Mouse (Mus musculus) stomach, embryonic 16.5 days (tissue): ENCODE measurements around the gene Magi1. TPM values are rescaled to one million over a fixed set of nuclear protein-coding genes. Genes with fewer than 3 reads are reported as not detected.

Experiments used
- ATAC-seq: fragments of 200-750 bp; cut with Nextera tagmentation; 2 replicates; pipeline ENCODE4 v1.8.0; 2017; ENCODE audit warnings: moderate number of reproducible peaks, moderate TSS enrichment; ENCODE audit not compliant: insufficient read depth, low FRiP score
- H3K27ac ChIP-seq: fragments of 300-500 bp; sonication (generic); 2 replicates; pipeline ENCODE4 v1.5.1; 2014; ENCODE audit warnings: low read length
- H3K27me3 ChIP-seq: fragments of 300-500 bp; sonication (generic); 2 replicates; pipeline ENCODE4 v1.6.1; 2014; ENCODE audit warnings: low read length, control low read depth, mixed read lengths; ENCODE audit not compliant: control insufficient read depth, insufficient read depth
- H3K36me3 ChIP-seq: fragments of 300-500 bp; sonication (generic); 2 replicates; pipeline ENCODE4 v1.6.1; 2014; ENCODE audit warnings: low read length; ENCODE audit not compliant: control insufficient read depth, insufficient read depth
- H3K4me1 ChIP-seq: fragments of 300-500 bp; sonication (generic); 2 replicates; pipeline ENCODE4 v1.6.1; 2014; ENCODE audit warnings: low read length, control low read depth, mixed read lengths; ENCODE audit not compliant: control insufficient read depth, insufficient read depth
- H3K4me2 ChIP-seq: fragments of 300-500 bp; sonication (generic); 2 replicates; pipeline ENCODE4 v1.6.1; 2014; ENCODE audit warnings: low read depth, low read length, mixed read lengths
- H3K4me3 ChIP-seq: fragments of 300-500 bp; sonication (generic); replicated peaks from 2 replicates; pipeline ENCODE4 v1.5.1; 2014; ENCODE audit warnings: mild to moderate bottlenecking, low read length
- H3K9ac ChIP-seq: fragments of 300-500 bp; sonication (generic); 2 replicates; pipeline ENCODE4 v1.6.1; 2014; ENCODE audit warnings: low read length
- H3K9me3 ChIP-seq: fragments of 300-500 bp; sonication (generic); replicated peaks from 2 replicates; pipeline ENCODE4 v1.6.1; 2016; ENCODE audit warnings: low read length, control low read depth; ENCODE audit not compliant: control insufficient read depth
- WGBS: fragments of 180-500 bp; shearing (Covaris S2); extraction: QIAGEN DNeasy Blood & Tissue Kit; methylation state at CpG from one replicate; pipeline ENCODE4 v1.1.7; 2014; 5-methylcytosine and 5-hydroxymethylcytosine counted together
- polyA plus RNA-seq: library from polyadenylated mRNA; unstranded; fragments of >200 nt; fragmentation: Nextera tagmentation; extraction: Ambion mirVana; gene quantifications from 2 replicates; pipeline ENCODE4 v1.2.1, GENCODE M21; 2015

Gene Magi1
- polyA plus RNA-seq, 1 experiment from 2014 or later, result 8.7 TPM

DNA sequence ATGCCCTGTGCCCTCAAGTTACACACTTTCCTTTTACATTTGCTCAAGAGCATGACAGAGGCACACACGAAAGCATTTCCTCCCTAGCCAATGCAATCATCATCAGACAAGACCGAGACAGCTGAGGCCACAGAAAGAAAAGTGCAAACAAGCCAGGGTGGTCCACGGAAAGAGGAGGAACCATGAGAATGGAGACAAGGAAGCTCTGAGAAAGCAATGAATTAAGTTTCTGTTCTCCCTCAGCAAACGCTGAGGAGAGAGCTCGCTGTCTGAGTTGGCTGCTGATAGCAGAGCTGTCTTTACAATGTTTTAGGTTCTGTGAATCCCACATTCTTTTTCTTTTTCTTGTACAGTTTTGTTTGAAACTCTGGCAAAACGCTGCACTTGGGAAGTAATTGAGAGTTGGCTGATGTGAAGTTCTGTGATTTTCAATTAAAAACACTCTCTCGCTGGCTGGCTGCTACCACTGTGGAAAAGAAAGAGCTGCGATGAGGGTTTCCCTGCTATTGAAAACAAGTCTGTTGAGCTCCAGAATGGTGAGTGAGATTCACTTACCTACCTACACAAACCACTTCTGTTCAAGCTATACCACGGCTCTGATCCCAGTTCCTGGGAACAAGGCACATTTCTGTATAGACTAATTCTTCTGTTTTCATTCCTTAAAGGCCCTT lies 120.3 kb downstream of the Magi1 start:
- Histone ChIP-seq H3K27me3 (no peaks in the 10 kb centered on the region), H3K4me2 (peak overlapping the region; percentile 47), H3K9ac (peak overlapping the region; percentile 33), H3K4me3 (peak overlapping the region; percentile 15; the same call in 1 of the 2 replicates), H3K4me1 (peaks cover 38% of the 10 kb centered on the region), H3K27ac (peak overlapping the region; percentile 89), H3K9me3 (no peaks in the 10 kb centered on the region), H3K36me3 (no peaks in the 10 kb centered on the region)
- 18% methylated on average over 9 of the region's 9 CpGs for WGBS
- no peak for ATAC-seq

DNA sequence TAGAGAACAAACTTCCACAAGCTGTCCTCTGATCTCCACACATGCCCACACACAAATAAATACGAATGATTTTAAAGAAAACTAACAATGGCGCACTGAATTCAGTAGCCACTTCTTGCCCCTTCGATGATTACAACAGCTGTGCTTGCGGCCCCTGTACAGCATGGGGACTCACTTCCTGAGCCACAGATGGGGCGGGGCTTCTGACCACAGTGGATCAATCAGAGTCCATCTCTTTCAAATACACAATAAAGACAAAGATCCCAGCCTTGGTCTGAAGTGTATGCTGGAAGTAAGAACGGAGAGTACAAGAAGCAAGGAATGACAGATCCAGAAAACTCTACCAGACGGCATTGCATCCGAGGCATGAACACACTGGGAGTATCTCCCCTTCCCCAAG lies 120.8 kb downstream of the Magi1 start:
- Histone ChIP-seq H3K4me2 (peak overlapping the region; percentile 47), H3K27me3 (no peaks in the 10 kb centered on the region), H3K36me3 (no peaks in the 10 kb centered on the region), H3K9ac (peak overlapping the region; percentile 41), H3K27ac (peak overlapping the region; percentile 89), H3K4me3 (peak overlapping the region; percentile 15; the same call in 1 of the 2 replicates), H3K4me1 (peaks cover 38% of the 10 kb centered on the region), H3K9me3 (no peaks in the 10 kb centered on the region)
- no peak for ATAC-seq
- 40% methylated on average over 8 of the region's 8 CpGs for WGBS

DNA sequence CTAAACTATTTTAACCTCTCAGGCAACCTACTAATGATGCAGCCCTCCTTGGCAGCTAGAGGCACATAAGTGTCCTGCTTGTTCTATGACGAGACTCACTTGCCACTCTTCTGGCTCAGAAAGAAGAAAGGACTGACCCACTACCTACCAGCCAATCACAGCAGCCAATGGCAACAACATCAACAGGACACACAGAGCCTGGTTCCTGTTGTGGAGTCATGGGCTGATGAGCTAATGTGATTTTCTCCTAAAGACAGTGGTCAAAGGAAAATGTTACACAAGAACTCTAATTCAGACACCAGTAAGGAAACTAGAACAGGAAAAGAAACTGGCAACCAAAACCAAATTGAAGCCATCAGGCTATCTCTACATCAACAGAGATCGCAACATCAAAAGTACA lies 124.5 kb downstream of the Magi1 start:
- H3K4me2 ChIP-seq, result no peak overlapping the region
- H3K27ac ChIP-seq, result peak overlapping the region; percentile 42; the same call in 1 of the 2 replicates
- ATAC-seq, result no peak
- no peak overlapping the region for H3K4me3 ChIP-seq
- peaks cover 34% of the 10 kb centered on the region for H3K4me1 ChIP-seq
- H3K9me3 ChIP-seq, result no peaks in the 10 kb centered on the region
- 75% methylated on average over 2 of the region's 2 CpGs for WGBS
- no peaks in the 10 kb centered on the region for H3K36me3 ChIP-seq
- H3K27me3 ChIP-seq, result no peaks in the 10 kb centered on the region
- no peak overlapping the region for H3K9ac ChIP-seq

DNA sequence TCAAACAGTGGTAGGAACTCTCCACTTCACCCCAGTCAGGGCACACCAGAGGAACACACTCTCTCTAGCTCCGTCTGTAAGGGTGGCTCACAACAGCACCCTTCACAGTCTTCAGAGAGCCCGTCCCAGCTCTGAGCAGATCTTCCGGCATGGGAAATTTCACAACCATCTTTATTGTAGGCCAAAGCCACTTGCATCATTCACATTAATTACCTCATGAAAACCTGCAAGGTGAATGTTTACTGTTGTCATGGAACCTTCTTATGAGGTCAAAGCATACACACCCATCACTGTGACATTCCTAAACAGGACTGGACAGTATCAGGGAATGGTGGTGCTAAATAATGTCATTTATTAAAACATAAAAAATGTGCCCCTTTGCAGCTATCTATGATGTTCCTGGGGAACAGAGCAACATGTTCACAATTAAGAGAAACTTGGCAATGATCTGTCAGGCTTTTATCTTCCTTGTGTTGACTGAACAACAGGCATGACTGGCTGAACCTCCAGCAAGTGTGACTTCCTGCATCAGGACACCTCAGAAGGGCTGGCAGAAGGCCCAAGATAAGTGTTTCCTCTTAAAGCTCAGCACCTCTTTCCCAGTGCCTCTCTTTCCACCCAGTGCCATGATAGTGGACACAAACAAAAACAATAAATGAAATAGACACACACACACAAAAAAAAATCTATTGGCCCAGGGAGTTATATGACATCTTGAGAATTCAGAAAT lies 125.4 kb downstream of the Magi1 start:
- 0 out of 2 replicates have a peak, but pooled peaks have one; percentile 22 for ATAC-seq
- 74% methylated on average over 3 of the region's 3 CpGs for WGBS
- Histone ChIP-seq H3K36me3 (no peaks in the 10 kb centered on the region), H3K4me2 (no peak overlapping the region), H3K4me3 (no peak overlapping the region), H3K9ac (no peak overlapping the region), H3K4me1 (peaks cover 25% of the 10 kb centered on the region), H3K27ac (peak overlapping the region; percentile 55; the same call in 1 of the 2 replicates), H3K9me3 (no peaks in the 10 kb centered on the region), H3K27me3 (no peaks in the 10 kb centered on the region)

DNA sequence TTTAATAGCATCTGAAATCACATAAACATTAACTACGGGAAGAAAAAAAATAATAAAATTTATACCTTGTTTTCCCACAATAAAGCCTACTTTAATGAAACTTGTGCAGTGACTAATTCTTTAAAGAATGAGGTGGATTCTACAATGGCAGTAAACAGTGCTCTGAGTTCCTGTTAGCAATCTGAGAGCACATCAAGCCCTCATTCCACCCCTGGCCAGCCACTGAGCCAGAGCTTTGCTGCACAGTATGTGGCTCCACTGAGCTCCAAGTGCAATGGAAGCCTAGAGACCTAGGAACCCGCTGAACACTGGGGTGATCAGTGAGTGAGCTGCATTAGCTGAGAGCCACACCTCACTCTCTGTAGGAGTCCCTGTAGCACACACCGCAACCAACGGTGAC lies 127.7 kb downstream of the Magi1 start:
- no peak overlapping the region for H3K4me3 ChIP-seq
- 59% methylated on average over 4 of the region's 4 CpGs for WGBS
- H3K36me3 ChIP-seq, result no peaks in the 10 kb centered on the region
- no peaks in the 10 kb centered on the region for H3K9me3 ChIP-seq
- ATAC-seq, result no peak
- peaks cover 19% of the 10 kb centered on the region; the same call in 1 of the 2 replicates for H3K4me1 ChIP-seq
- H3K9ac ChIP-seq, result no peak overlapping the region
- peak overlapping the region; percentile 27; the same call in 1 of the 2 replicates for H3K27ac ChIP-seq
- H3K4me2 ChIP-seq, result no peak overlapping the region
- no peaks in the 10 kb centered on the region for H3K27me3 ChIP-seq

DNA sequence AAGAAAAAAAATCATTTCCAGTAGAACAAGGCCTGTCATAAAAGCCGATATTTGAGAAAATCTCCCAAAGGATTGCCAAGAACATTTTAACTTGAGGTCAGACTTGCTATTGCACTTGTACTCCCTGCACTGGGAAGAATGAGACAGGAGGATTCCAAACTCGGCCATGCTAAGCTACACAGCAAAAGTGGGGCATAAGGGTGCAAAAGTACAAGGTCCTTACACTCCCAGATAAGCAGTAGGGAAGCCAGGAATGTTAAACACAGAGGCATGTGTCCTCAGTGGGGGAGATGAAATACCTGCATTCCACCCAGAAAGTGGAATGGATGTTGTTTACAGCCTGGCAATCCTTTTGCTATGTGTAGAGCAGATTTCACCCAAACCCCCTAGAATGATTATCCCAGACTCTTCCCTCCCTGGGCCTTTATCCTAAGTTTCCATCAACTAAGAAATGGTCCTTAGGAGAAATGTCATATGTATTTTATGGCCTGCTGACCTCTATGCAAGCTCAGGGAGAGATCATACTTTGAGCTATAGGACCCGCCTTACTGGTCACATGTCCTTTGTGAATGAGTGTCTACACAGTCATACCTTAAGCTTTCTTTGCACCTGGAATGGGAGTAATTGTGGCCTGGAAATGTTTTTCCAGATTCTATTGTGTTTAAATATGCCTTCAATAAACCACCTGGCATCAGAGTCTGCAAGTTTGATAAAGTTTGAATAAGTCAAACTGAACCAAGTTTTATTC lies 128.7 kb downstream of the Magi1 start:
- Histone ChIP-seq H3K27ac (peak overlapping the region; percentile 62; the same call in 1 of the 2 replicates), H3K4me1 (peaks cover 20% of the 10 kb centered on the region; the same call in 1 of the 2 replicates), H3K4me3 (no peak overlapping the region), H3K9ac (no peak overlapping the region), H3K36me3 (no peaks in the 10 kb centered on the region), H3K9me3 (no peaks in the 10 kb centered on the region), H3K27me3 (no peaks in the 10 kb centered on the region), H3K4me2 (no peak overlapping the region)
- no peak for ATAC-seq
- 52% methylated on average over 3 of the region's 3 CpGs for WGBS

DNA sequence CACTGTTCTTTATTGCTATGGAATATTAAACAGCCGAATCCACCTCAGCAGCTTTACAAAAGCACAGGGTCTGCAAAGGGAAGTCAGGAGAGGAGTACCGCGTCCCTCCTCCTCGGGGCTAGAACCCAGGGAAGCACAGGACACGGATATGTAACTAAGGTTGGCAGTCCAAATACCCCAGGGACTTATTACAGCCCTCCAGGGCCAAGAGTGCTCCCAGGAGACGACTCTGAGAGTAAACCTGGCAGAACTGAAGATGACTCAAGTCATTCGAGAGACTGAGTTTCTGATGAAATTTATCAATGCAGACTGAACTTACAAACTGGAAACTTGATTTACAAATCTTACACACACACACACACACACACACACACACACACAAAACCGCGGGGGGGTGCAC lies 130.8 kb downstream of the Magi1 start:
- no peak for ATAC-seq
- H3K4me1 ChIP-seq, result peaks cover 22% of the 10 kb centered on the region
- H3K4me3 ChIP-seq, result no peak overlapping the region
- no peaks in the 10 kb centered on the region for H3K9me3 ChIP-seq
- H3K4me2 ChIP-seq, result no peak overlapping the region
- 74% methylated on average over 9 of the region's 9 CpGs for WGBS
- H3K27me3 ChIP-seq, result no peaks in the 10 kb centered on the region
- no peaks in the 10 kb centered on the region for H3K36me3 ChIP-seq
- H3K9ac ChIP-seq, result no peak overlapping the region
- no peak overlapping the region for H3K27ac ChIP-seq

DNA sequence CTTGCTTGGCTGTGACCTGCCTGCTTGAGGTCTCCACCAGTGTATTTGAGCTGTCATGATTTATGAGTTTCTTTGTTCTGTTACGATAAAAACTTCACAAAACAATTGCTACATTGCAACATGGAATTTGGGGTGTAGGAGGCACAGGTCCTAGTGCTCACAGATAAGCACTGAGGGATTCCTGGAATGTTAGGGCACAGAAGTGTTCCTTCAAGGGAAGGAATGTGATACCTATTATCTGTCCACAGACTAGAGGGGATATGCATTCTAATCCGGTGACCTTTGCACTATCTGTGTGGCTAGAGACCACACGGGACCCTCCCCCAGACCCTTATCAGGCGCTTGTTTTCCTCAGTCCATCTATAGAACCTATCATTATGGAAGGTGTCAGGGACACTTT lies 132.8 kb downstream of the Magi1 start:
- 33% methylated on average over 4 of the region's 4 CpGs for WGBS
- no peak overlapping the region for H3K4me3 ChIP-seq
- no peaks in the 10 kb centered on the region for H3K9me3 ChIP-seq
- H3K4me1 ChIP-seq, result peaks cover 27% of the 10 kb centered on the region
- no peaks in the 10 kb centered on the region for H3K36me3 ChIP-seq
- no peak overlapping the region for H3K27ac ChIP-seq
- H3K4me2 ChIP-seq, result no peak overlapping the region
- H3K27me3 ChIP-seq, result no peaks in the 10 kb centered on the region
- H3K9ac ChIP-seq, result no peak overlapping the region
- no peak for ATAC-seq

DNA sequence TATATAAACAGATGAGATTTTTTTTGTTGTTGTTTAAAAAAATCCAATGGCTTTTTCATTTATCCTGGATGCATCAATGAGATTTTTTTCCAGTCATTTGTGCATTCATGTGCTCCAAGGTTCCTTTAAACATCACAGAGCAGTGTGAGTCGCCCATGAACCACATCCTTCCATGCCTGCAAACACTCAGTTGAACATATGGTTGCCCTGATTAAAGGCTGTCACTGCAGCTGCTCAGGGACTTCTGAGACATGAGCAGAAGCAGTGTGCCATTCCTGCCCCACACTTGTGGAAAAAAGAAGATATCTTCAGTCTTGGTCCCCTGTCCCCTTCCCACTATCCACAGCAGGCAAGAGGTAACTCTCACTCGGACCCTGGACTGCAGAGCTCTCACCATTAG lies 133.9 kb downstream of the Magi1 start:
- H3K27me3 ChIP-seq, result no peaks in the 10 kb centered on the region
- ATAC-seq, result no peak
- H3K9me3 ChIP-seq, result no peaks in the 10 kb centered on the region
- 51% methylated on average over 2 of the region's 2 CpGs for WGBS
- H3K9ac ChIP-seq, result no peak overlapping the region
- H3K36me3 ChIP-seq, result no peaks in the 10 kb centered on the region
- H3K4me3 ChIP-seq, result no peak overlapping the region
- H3K4me2 ChIP-seq, result no peak overlapping the region
- H3K27ac ChIP-seq, result no peak overlapping the region
- peaks cover 26% of the 10 kb centered on the region for H3K4me1 ChIP-seq
